Mouse (Mus musculus): ENCODE measurements around the gene Traf3ip3.

The Traf3ip3 gene

DNA sequence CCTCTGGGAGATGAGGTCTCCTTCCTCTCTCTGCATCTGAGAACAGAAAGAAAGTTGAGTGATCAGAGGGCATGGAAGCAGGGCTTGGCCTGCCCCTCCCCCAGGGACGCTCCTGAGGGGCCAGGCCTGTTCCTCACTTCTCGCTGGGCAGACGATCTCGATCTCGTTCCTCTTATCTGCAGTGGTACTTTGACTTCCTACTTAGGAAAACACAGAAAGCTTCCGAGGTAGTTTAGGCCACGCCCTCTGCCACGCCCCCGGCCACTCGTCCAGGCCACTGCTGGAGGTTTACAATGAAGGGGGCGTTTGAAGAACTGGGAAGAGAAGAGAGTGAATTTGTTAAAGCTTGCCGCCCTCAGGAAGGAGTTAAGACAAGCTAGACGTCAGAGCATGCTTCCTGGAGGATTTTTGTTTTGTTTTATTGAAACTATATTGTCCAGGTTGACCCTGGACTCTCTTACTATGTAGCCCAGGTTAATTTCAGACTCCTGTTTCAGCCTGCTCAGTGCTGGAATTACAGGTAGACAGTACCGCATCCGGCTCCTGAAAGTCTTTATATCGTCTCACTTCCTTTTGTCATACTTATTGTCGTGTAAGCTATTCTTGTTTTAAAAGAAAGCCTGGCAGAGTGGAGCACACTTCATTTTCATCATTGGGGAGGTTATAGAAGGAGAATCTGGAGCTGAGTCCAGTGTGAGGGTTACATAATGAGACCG, 41.0 kb downstream of the Traf3ip3 start:
- in situ Hi-C loops (cut with MseI, MboI), result no loop called here

DNA sequence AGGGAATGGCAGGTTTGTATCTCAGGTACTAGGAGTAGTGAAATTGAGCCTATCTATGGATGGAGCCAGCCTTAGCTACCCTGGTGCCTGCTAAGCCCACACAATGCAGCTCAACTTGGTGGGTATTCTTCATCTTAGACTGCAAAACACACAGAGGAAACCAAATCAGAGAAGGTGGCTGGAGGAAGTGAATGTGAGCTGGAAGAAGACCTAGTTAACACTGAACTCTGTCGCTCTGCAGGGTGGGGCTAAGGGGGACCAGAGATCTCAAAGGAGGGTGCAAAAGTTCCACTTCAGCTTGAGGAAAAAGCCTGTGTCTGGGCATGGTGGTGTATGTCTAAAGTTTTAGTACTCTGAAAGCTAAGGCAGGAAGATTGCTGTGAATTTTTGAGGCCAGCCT, 41.9 kb downstream of the Traf3ip3 start:
- in situ Hi-C loops (cut with MseI, MboI), result no loop called here

DNA sequence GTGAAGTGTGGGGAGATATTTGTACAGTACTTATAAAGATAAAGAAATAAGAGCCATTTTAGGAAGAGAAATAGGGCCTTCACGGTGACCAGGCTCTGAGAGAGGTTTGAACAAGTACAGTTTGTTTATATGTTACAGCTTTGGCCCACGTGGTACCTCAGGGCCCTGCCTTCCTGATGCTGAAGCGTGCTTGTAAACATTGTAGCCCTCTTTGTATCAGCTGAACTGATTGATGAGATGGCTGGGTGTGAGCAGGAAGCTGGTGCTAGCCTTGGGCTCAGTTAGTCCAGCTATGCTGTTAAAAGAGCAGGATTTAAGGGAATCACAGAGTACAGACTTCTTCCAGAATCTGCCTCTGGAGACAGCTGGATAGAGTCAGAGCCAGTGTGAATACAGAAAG, 42.3 kb downstream of the Traf3ip3 start:
- in situ Hi-C loops (cut with MseI, MboI), result no loop called here

DNA sequence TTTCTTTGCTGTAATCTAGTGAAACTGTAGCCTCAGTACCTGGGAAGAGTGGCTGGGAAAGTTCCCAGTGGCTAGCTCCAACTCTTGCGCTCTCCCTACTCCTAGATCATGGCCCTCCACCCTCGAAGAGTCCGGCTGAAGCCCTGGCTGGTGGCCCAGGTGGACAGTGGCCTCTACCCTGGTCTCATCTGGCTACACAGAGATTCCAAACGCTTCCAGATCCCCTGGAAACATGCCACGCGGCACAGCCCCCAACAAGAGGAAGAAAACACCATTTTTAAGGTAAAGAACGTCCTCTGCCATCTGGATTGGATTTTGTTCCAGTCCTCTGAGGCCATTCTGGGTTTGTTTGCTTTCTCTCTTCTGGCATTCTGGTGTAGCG, 44.4 kb downstream of the Traf3ip3 start:
- in situ Hi-C loops (cut with MseI, MboI), result no loop called here

- in situ Hi-C loops (cut with MseI, MboI), result no loop called here
These were observed 45.0 kb downstream of the Traf3ip3 start for GRCm38 (mm10) chr1:193156316-193157110.

- in situ Hi-C loops (cut with MseI, MboI), result no loop called here
These were observed 47.9 kb downstream of the Traf3ip3 start for GRCm38 (mm10) chr1:193153561-193153960.

DNA sequence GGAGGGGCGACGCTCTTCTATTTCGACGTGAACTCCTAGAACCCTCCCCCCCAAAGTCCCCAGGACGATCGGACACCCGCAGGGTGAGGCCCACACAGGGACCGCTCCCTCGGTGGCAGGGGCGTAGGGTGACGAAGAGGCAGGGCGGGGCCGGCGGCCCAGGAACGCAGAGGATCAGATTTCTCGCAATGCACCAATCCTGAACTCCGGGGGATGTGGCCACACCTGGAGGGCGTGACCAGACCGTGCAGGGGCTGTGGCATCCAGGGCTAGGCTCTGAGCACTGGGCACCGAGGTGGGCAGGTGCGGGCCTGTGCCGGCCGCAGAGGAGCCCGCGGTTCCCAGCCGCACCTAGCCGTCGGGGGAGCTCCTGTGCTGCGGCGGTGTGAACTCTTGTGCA, 48.6 kb downstream of the Traf3ip3 start, which contains the start of gene Irf6:
Gene Irf6 (plus strand): TSS at position 240 of the 400 bp plus-strand sequence.
- in situ Hi-C loops (cut with MseI, MboI), result no loop called here

GRCm38 (mm10) chr1:193151134-193151533, 50.4 kb downstream of the Traf3ip3 start:
- in situ Hi-C loops (cut with MseI, MboI), result no loop called here

- in situ Hi-C loops (cut with MseI, MboI), result no loop called here
These were observed 52.3 kb downstream of the Traf3ip3 start for GRCm38 (mm10) chr1:193149231-193149630.

- in situ Hi-C loops (cut with MseI, MboI), result no loop called here
These were observed 55.1 kb downstream of the Traf3ip3 start for GRCm38 (mm10) chr1:193146416-193146815.

DNA sequence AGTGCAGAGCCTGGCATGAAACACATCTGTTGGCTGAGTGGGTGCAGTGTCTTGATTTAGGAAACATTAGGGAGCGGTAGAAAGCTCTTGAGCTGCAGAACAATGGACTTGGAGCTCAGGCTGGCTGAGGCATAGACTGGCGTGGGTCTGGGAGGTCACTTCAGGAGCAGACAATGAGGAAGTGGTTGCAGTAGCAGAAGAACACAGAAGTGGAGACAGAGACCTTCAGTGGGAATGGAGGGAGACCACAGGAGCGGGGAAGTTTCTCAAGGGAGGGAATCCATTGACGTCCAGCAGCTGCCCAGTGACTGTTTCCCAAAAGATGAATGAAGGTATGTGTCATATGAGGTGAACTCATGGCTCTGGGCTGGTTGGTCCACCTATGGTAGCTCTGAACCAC, 56.4 kb downstream of the Traf3ip3 start:
- in situ Hi-C loops (cut with MseI, MboI), result no loop called here

DNA sequence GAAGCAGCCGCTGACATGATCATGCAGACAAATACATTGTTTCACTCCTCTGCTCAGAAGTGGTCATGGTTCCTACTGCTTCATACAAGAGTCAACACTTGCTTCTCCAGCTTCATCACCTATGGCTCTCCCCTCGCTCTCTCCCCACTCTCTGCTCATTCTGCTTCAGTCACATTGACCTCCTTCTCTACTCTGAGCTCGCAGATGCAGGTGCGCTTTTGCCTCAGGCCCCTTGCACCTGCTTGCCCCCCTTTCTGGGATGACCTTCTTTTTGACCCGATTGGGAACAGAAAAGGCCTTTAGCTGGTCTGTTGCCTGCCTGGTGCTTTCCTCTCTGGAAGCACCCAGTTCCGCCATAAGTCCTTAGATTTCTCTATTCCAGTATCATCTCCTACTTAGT, 57.0 kb downstream of the Traf3ip3 start:
- in situ Hi-C loops (cut with MseI, MboI), result no loop called here

DNA sequence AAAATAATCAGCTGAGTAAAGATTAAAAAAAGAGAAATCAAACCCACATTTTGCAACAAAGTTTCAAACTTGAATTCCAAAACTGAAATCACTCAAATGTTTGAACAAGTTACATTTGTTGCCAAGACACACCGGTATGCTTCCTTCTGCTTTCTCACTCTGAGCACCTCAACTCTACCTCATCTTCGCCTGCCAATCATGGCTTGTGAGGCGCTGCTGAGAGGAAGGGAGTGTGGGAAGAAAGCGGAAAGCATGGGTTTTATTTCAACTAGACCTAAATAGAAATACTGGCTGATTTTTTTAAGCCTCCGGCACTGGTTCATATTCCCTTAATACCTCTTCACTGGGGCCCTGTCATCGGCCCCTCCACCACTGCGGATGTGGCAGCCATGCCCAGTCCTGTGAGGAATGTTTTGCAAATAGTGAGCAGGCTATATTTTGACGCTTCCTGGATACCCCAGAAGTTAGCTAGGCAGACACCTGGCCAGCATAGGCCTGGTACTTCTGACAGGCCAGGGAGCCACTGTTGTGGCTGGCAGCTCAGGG, 58.9 kb downstream of the Traf3ip3 start:
- in situ Hi-C loops (cut with MseI, MboI), result no loop called here

DNA sequence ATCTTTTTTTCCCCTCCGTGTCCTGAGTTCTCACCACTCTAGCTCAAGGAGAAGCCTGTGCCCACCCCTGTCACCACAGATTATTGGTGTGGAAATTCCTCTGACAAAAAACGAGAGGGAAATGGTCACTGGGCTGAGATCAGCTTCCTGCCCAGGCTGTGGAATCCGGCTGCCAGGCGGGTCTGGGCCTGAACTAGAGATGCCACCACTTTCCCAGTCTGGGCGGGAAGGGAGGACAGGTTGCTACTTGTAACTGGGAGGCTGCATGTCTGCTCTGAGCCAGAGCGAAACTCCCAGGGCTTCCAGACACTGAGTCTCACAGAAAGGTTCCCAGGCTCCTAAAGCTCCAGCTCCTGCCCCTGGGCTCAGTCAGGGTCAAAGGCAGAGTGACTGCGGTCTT, 60.4 kb downstream of the Traf3ip3 start:
- in situ Hi-C loops (cut with MseI, MboI), result no loop called here

GRCm38 (mm10) chr1:193138669-193139068, 62.8 kb downstream of the Traf3ip3 start:
- in situ Hi-C loops (cut with MseI, MboI), result no loop called here

- in situ Hi-C loops (cut with MseI, MboI), result no loop called here
These were observed 63.4 kb downstream of the Traf3ip3 start for GRCm38 (mm10) chr1:193138087-193138486.

DNA sequence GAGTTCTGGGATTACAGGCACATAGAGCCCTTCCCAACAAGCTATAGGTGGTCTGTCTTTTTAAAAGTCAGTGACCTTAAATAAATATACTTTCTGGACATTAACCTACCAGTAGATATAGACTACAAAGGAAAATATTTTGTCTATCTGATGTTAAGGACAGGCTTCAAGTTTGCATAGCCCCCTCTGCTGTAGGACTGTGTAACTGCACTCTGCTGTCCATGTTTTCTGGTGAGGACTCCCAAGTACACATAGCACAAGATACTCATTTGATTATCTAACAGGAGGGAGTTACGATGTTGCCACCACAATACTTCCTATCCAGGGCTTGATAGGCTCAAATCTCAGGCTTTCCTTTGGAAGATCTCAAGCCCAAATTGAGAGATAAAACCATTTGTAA, 67.8 kb downstream of the Traf3ip3 start:
- in situ Hi-C loops (cut with MseI, MboI), result no loop called here

- in situ Hi-C loops (cut with MseI, MboI), result no loop called here
These were observed 69.1 kb downstream of the Traf3ip3 start for GRCm38 (mm10) chr1:193132385-193132784.

GRCm38 (mm10) chr1:193131311-193131948, 70.1 kb downstream of the Traf3ip3 start:
- in situ Hi-C loops (cut with MseI, MboI), result no loop called here

DNA sequence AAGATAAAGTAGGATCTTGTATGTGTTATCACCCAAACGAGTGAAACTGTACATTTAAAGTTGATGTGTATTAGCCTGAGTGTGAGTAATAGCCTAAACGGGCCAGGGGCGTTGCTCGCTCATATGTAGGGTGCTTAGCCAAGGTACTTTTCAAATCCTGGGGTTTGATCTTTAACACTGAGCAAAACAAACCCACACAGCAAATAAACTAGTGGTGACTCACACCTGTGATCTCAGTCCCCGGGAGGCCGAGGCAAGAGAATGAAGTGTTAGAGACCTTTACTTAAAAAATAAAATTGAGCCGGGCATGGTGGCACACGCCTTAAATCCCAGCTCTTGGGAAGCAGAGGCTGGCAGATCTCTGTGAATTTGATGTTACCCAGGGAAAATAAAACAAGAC, 70.7 kb downstream of the Traf3ip3 start:
- in situ Hi-C loops (cut with MseI, MboI), result no loop called here

DNA sequence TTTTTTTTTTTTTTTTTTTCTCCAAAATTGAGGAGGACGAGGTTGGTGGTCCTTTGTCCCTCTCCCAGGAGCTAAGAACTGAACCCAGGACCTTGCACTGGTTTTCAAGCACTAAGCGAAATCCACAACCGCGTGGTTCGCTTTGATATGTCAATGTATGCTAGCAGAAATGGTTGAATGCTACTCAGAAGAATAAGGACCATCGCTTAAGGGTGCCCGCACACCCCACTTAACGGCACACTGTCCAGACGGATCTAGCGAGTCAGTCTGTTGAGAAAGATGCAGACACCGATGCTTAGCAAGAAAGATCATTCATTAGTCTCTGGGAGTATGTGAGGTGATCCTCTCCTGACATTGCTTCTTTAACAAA, 71.1 kb downstream of the Traf3ip3 start:
- in situ Hi-C loops (cut with MseI, MboI), result no loop called here

GRCm38 (mm10) chr1:193129786-193130455, 71.6 kb downstream of the Traf3ip3 start, which contains the start of gene Diexf:
Diexf (minus strand) TSS chr1:193130272.
- in situ Hi-C loops (cut with MseI, MboI), result no loop called here

All from mouse trophoblast stem cell (cell line).